Mouse (Mus musculus): ENCODE results near the gene Itgb3. TPM values are rescaled to one million over a fixed set of nuclear protein-coding genes. Genes with fewer than 3 reads are reported as not detected.

Gene Itgb3
- polyA plus RNA-seq, 1 experiment from 2014 or later = 3.7 TPM

GRCm38 (mm10) chr11:104572091-104572490, 35.7 kb upstream of the Itgb3 start:
- peaks cover 11% of the 10 kb centered on the region for H3K27me3 ChIP-seq
- no peak overlapping the region for H3K4me3 ChIP-seq
- no peaks in the 10 kb centered on the region for H3K36me3 ChIP-seq
- no peak for ATAC-seq (ENCODE audit: insufficient number of reproducible peaks, low FRiP score, low TSS enrichment, low read depth)
- H3K9ac ChIP-seq = no peak overlapping the region
- H3K4me1 ChIP-seq = 0 out of 2 replicates have a peak, but pooled peaks cover 2% of the 10 kb centered on the region
- 48% methylated on average over 7 of the region's 7 CpGs for WGBS
- no peaks in the 10 kb centered on the region for H3K9me3 ChIP-seq
- no peak overlapping the region for H3K4me2 ChIP-seq
- no peak overlapping the region for H3K27ac ChIP-seq

GRCm38 (mm10) chr11:104572566-104572965, 35.2 kb upstream of the Itgb3 start:
- no peak overlapping the region for H3K27ac ChIP-seq
- H3K4me2 ChIP-seq = no peak overlapping the region
- H3K4me3 ChIP-seq = no peak overlapping the region
- no peak overlapping the region for H3K9ac ChIP-seq
- H3K4me1 ChIP-seq = 0 out of 2 replicates have a peak, but pooled peaks cover 2% of the 10 kb centered on the region
- no peaks in the 10 kb centered on the region for H3K9me3 ChIP-seq
- H3K36me3 ChIP-seq = no peaks in the 10 kb centered on the region
- 54% methylated on average over 2 of the region's 2 CpGs for WGBS
- ATAC-seq (ENCODE audit: insufficient number of reproducible peaks, low FRiP score, low TSS enrichment, low read depth) = no peak
- H3K27me3 ChIP-seq = peaks cover 11% of the 10 kb centered on the region

GRCm38 (mm10) chr11:104576772-104577612, 30.8 kb upstream of the Itgb3 start:
- Histone ChIP-seq H3K27ac (no peak overlapping the region), H3K4me1 (peaks cover 7% of the 10 kb centered on the region; the same call in 1 of the 2 replicates), H3K36me3 (no peaks in the 10 kb centered on the region), H3K27me3 (peaks cover 10% of the 10 kb centered on the region), H3K9ac (no peak overlapping the region), H3K4me3 (no peak overlapping the region), H3K4me2 (no peak overlapping the region), H3K9me3 (no peaks in the 10 kb centered on the region)
- peak; percentile 60; the same call in 1 of the 2 replicates for ATAC-seq (ENCODE audit: insufficient number of reproducible peaks, low FRiP score, low TSS enrichment, low read depth)
- WGBS = 33% methylated on average over 10 of the region's 10 CpGs

GRCm38 (mm10) chr11:104578074-104578473, 29.7 kb upstream of the Itgb3 start:
- ATAC-seq (ENCODE audit: insufficient number of reproducible peaks, low FRiP score, low TSS enrichment, low read depth) = no peak
- WGBS = 17% methylated on average over 5 of the region's 5 CpGs
- no peak overlapping the region for H3K27ac ChIP-seq

GRCm38 (mm10) chr11:104579084-104579483, 28.7 kb upstream of the Itgb3 start:
- no peak overlapping the region for H3K4me3 ChIP-seq
- H3K27me3 ChIP-seq = peaks cover 7% of the 10 kb centered on the region; the same call in 1 of the 2 replicates
- 88% methylated on average over 9 of the region's 9 CpGs for WGBS
- no peaks in the 10 kb centered on the region for H3K9me3 ChIP-seq
- H3K4me1 ChIP-seq = peaks cover 8% of the 10 kb centered on the region; the same call in 1 of the 2 replicates
- H3K27ac ChIP-seq = no peak overlapping the region
- no peak for ATAC-seq (ENCODE audit: insufficient number of reproducible peaks, low FRiP score, low TSS enrichment, low read depth)
- H3K9ac ChIP-seq = no peak overlapping the region
- no peak overlapping the region for H3K4me2 ChIP-seq
- no peaks in the 10 kb centered on the region for H3K36me3 ChIP-seq

More at GRCm38 (mm10) chr11:104578074-104578473, 29.7 kb upstream of the Itgb3 start:
- Histone ChIP-seq H3K36me3 (no peaks in the 10 kb centered on the region), H3K9me3 (no peaks in the 10 kb centered on the region), H3K27me3 (peaks cover 5% of the 10 kb centered on the region; the same call in 1 of the 2 replicates), H3K4me1 (peaks cover 8% of the 10 kb centered on the region; the same call in 1 of the 2 replicates), H3K4me2 (no peak overlapping the region), H3K9ac (no peak overlapping the region), H3K4me3 (no peak overlapping the region)

GRCm38 (mm10) chr11:104579575-104579974, 28.2 kb upstream of the Itgb3 start:
- H3K4me3 ChIP-seq = no peak overlapping the region
- peaks cover 7% of the 10 kb centered on the region; the same call in 1 of the 2 replicates for H3K27me3 ChIP-seq
- H3K9me3 ChIP-seq = no peaks in the 10 kb centered on the region
- H3K36me3 ChIP-seq = no peaks in the 10 kb centered on the region
- no peak overlapping the region for H3K9ac ChIP-seq
- no peak for ATAC-seq (ENCODE audit: insufficient number of reproducible peaks, low FRiP score, low TSS enrichment, low read depth)
- H3K4me1 ChIP-seq = peaks cover 8% of the 10 kb centered on the region; the same call in 1 of the 2 replicates
- H3K4me2 ChIP-seq = no peak overlapping the region
- no peak overlapping the region for H3K27ac ChIP-seq
- WGBS = 88% methylated on average over 8 of the region's 8 CpGs

- no peak overlapping the region for H3K27ac ChIP-seq
- H3K4me3 ChIP-seq = no peak overlapping the region
- H3K4me1 ChIP-seq = peaks cover 8% of the 10 kb centered on the region; the same call in 1 of the 2 replicates
- peaks cover 7% of the 10 kb centered on the region; the same call in 1 of the 2 replicates for H3K27me3 ChIP-seq
- 76% methylated on average over 6 of the region's 6 CpGs for WGBS
- no peaks in the 10 kb centered on the region for H3K9me3 ChIP-seq
- H3K4me2 ChIP-seq = no peak overlapping the region
- H3K9ac ChIP-seq = no peak overlapping the region
- no peak for ATAC-seq (ENCODE audit: insufficient number of reproducible peaks, low FRiP score, low TSS enrichment, low read depth)
- no peaks in the 10 kb centered on the region for H3K36me3 ChIP-seq
Measured at GRCm38 (mm10) chr11:104580091-104580490, 27.7 kb upstream of the Itgb3 start.

- H3K36me3 ChIP-seq = no peaks in the 10 kb centered on the region
- WGBS = 87% methylated on average over 5 of the region's 5 CpGs
- peaks cover 8% of the 10 kb centered on the region; the same call in 1 of the 2 replicates for H3K4me1 ChIP-seq
- H3K4me3 ChIP-seq = no peak overlapping the region
- peaks cover 7% of the 10 kb centered on the region; the same call in 1 of the 2 replicates for H3K27me3 ChIP-seq
- no peak overlapping the region for H3K27ac ChIP-seq
- H3K9me3 ChIP-seq = no peaks in the 10 kb centered on the region
- no peak for ATAC-seq (ENCODE audit: insufficient number of reproducible peaks, low FRiP score, low TSS enrichment, low read depth)
- H3K9ac ChIP-seq = no peak overlapping the region
- no peak overlapping the region for H3K4me2 ChIP-seq
Measured at GRCm38 (mm10) chr11:104580606-104581005, 27.2 kb upstream of the Itgb3 start.

GRCm38 (mm10) chr11:104581446-104582307, 26.1 kb upstream of the Itgb3 start:
- Histone ChIP-seq H3K4me3 (peak overlapping the region; percentile 8; the same call in 1 of the 2 replicates), H3K27ac (no peak overlapping the region), H3K9ac (no peak overlapping the region), H3K4me2 (peak overlapping the region; percentile 32), H3K36me3 (no peaks in the 10 kb centered on the region), H3K27me3 (peaks cover 7% of the 10 kb centered on the region; the same call in 1 of the 2 replicates), H3K9me3 (no peaks in the 10 kb centered on the region), H3K4me1 (peaks cover 8% of the 10 kb centered on the region; the same call in 1 of the 2 replicates)
- ATAC-seq (ENCODE audit: insufficient number of reproducible peaks, low FRiP score, low TSS enrichment, low read depth) = no peak
- WGBS = 27% methylated on average over 18 of the region's 18 CpGs

GRCm38 (mm10) chr11:104582308-104582606, 25.5 kb upstream of the Itgb3 start:
- 77% methylated on average over 2 of the region's 2 CpGs for WGBS
- Histone ChIP-seq H3K27me3 (peaks cover 7% of the 10 kb centered on the region; the same call in 1 of the 2 replicates), H3K4me2 (no peak overlapping the region), H3K27ac (no peak overlapping the region), H3K36me3 (no peaks in the 10 kb centered on the region), H3K4me3 (no peak overlapping the region), H3K9me3 (no peaks in the 10 kb centered on the region), H3K4me1 (peaks cover 8% of the 10 kb centered on the region; the same call in 1 of the 2 replicates), H3K9ac (no peak overlapping the region)
- ATAC-seq (ENCODE audit: insufficient number of reproducible peaks, low FRiP score, low TSS enrichment, low read depth) = no peak

GRCm38 (mm10) chr11:104582630-104583364, 25.0 kb upstream of the Itgb3 start:
- Histone ChIP-seq H3K4me2 (no peak overlapping the region), H3K27me3 (peaks cover 7% of the 10 kb centered on the region; the same call in 1 of the 2 replicates), H3K4me1 (peaks cover 8% of the 10 kb centered on the region; the same call in 1 of the 2 replicates), H3K9ac (no peak overlapping the region), H3K36me3 (no peaks in the 10 kb centered on the region), H3K27ac (no peak overlapping the region), H3K4me3 (no peak overlapping the region), H3K9me3 (no peaks in the 10 kb centered on the region)
- 63% methylated on average over 13 of the region's 13 CpGs for WGBS
- no peak for ATAC-seq (ENCODE audit: insufficient number of reproducible peaks, low FRiP score, low TSS enrichment, low read depth)
